Mouse (Mus musculus): Measurements from ENCODE around the gene Tbc1d22a.

The Tbc1d22a gene

DNA sequence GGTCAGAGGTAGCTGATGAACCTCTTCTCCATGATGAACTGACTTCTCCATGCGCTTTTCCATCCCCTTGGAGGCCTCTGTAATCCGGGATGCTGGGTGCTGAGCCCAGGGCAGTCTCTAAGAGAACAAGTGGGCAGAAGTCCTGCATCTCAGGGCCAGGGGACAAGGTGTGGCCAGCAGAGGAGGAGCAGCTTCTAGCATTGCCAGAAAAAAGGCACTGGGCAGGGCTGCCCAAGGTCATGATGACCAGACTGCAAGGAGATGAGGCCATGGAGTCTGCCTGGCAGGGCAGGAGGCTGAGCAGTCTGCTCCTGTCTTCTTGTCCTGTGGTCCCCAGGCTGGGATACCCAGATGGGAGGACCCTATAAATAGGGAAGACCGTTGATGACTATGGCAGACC, 220.0 kb downstream of the Tbc1d22a start:
- DNase-seq (ENCODE audit: extremely low read depth, low read depth, low spot score), result no peak

DNA sequence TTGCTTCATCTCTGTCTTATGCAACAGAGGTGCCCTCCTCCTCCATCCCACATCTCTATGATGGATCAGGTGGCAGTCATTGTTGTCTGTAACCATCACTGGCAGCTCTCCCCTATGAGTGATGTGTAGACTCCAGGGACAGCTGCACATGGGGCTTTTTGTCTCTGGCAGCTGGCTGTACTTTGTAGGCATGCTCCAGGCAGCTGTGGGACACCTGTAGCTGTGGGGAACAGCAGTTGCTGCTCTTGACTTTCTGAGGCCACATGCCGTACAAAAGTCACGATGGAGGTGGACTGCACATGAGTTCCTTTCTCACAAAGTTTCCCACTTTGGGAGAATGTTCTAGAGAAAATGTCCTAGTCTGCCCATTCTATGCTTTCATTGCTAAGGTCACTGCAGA, 223.1 kb downstream of the Tbc1d22a start:
- DNase-seq (ENCODE audit: extremely low read depth, low read depth, low spot score), result no peak

DNA sequence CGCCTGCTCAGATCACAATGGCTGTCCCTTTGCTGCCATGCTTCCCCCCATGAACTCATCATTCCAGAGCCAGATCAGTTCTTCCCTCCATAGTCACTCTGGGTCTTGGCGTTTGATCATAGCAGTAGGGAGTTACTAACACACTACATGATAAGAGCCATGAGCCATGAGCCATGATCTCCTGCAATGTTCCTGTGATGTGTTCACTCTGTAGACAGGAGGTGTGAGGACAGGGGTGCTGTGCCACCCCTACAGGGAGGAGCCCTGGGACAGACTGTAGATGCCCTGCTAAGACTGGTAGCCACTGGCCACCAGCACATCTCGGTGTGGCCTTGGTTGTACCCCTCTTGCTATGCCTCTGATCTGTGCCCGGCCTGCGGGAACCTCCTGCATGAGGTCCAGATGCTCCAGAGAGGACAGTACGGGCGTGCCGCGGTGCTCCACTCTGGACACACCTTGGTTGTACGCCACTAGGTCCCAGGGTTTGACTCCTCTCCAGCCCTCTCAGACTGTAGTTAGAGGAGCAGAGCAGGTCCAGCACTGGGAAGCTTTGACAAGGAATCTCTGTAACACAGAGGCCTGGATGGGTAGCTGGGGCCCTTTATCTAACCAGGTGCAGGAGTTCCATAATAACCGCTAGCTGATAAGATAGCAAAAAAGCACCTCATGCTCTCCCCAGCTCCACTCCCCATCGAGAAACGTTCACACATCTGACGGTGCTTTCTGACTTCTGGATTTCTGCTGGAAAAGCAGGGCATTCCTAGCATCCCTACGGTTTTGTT, 224.9 kb downstream of the Tbc1d22a start:
- no peak for DNase-seq (ENCODE audit: extremely low read depth, low read depth, low spot score)

DNA sequence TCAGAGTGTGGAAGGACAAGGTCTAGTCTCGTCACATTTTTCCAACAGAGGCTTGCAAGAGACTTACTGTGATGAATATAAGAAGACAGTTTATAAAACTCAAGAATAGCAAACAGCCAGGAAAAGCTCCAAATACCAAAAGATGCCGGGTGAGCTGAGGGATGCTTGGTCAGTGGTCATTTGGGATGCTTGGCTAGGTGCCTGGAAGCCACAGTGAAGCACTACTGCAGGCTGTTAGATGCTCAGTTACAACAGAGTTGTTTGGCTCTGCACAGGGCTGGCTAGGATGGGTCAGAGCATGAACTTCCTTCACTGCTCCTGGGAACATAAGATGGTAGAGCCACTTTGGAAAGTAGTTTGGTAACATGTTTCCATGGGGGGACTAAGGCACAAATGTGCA, 230.0 kb downstream of the Tbc1d22a start:
- no peak for DNase-seq (ENCODE audit: extremely low read depth, low read depth, low spot score)

DNA sequence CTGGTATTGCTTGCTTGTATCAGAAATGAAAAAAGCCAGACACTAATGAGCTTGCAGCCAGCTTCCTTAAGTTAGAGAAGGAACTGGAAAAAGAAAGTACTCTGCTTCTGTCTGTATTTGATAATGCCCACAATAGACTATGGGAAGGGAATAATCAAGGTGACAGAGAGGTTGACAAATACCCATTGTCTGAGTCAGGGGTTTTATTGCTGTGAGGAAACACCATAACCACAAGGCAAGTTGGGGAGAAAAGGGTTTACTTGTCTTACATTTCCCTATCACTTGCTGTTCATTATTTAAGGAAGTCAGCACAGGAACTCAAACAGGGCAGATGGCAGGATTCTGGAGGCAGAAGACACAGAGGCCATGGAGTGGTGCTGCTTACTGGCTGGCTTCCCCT, 231.8 kb downstream of the Tbc1d22a start:
- no peak for DNase-seq (ENCODE audit: extremely low read depth, low read depth, low spot score)

DNA sequence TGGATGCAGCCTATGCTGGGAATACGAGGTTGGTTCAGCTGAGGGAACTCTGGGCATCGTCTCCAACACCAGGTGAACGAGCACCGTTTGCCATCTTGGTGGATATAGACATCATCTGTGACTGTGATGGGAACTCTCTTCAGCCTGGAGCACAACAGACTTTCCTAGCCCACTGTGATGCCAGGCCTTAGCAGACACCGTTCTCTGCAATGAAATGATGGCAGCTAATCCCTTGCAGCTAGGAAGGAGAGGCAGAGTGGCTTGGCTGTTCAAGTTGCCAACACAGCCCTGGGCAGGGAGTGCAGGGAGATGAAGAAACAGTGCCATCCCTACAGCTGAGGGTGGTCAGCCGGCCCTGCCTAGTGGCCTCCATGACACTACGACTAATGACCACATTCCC, 233.0 kb downstream of the Tbc1d22a start:
- DNase-seq (ENCODE audit: extremely low read depth, low read depth, low spot score), result no peak

DNA sequence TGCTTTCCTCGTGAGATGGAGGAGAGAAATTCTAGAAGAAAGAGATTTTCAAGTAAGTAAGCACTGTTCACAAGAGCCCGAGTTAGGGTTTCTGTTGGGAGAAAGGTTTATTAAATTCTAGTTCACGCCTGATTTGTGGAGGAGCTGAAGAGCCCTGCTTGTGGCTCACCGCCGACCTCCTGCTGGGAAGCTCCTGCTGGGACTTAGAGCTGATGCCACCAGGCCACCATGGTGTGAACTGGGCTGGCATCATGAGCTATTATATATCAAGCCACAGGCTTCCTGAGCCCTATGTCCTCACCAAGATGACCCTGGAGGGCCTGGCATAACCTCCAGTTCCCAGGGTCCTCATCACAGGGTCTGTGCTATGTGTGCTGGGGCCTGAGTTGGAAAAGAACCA, 235.0 kb downstream of the Tbc1d22a start:
- no peak for DNase-seq (ENCODE audit: extremely low read depth, low read depth, low spot score)

DNA sequence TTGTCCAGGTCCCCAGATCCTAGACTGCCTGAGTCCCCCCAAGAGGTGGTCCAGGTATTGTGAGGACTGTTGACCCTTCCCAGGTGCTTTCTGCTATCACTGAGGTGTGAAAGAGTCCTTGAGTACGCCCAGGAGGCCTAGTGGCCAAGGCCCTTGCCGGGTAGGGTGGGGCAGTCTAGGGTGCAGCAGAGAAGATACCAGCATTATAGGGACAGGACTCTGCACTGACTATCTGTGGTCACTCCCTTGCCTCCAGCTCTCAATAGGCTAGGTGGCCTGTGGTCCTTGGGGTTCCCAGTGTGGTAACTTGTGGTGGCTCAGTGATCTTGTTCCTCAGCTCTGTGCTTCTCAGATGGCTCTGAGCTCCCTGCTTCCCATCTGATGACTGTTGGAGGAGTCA, 235.5 kb downstream of the Tbc1d22a start:
- no peak for DNase-seq (ENCODE audit: extremely low read depth, low read depth, low spot score)

DNA sequence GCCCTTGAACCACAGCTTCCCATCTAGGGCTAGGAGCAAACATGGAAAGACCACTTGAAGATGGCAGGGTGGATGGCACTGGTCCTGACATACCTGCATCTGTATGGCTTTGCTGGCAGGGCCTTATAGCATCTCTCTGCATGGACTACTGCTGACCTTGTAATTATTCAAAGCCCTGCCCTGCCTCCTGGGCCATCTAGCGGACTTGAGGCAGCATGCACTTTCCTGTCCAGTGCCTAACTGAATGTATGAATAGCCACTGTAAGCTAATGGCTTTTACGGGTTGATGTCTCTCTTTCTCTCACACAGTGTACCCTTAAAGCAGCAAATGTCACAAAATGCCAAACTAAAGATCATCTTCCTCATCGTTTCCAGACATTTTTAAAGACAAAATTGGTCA, 245.2 kb downstream of the Tbc1d22a start:
- DNase-seq (ENCODE audit: extremely low read depth, low read depth, low spot score), result no peak

DNA sequence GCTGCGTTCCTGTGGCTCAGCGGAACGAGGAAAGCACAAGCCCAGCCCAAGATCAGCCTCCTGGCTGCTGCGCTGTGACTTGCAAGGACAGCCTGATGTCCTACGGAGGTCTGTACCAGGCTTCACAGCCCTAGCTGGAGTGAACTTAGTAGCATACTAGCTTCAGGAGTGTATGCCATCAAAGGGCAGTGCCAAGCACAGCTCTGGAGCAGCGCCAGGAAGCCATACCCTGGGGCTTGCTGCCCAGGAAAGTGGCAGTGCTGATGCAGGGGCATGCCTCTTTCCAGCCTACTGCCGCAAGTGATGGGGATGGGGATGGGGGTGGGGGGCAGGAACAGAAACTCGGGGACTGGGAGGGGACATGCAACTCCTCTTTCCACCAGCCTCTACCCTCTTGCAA, 248.4 kb downstream of the Tbc1d22a start:
- no peak for DNase-seq (ENCODE audit: extremely low read depth, low read depth, low spot score)

DNA sequence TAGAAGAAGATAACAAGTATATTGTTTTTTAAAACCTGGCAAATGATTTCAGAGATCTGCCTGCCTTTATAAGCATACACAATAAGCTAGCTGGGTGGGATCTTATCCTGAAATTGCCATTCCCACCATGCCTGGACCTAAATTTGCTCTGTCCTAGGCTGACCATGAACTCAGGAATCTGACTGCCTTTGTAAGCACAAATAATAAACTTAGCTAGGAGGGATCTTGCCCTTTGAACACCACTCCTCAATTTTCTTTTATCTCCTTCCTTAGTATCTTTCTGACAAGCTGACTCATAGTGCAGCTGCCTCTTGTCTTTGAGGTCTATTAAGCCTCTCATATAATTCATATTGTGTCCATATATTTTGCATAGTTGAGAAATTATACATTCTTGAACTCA, 253.8 kb downstream of the Tbc1d22a start:
- DNase-seq (ENCODE audit: extremely low read depth, low read depth, low spot score), result no peak

DNA sequence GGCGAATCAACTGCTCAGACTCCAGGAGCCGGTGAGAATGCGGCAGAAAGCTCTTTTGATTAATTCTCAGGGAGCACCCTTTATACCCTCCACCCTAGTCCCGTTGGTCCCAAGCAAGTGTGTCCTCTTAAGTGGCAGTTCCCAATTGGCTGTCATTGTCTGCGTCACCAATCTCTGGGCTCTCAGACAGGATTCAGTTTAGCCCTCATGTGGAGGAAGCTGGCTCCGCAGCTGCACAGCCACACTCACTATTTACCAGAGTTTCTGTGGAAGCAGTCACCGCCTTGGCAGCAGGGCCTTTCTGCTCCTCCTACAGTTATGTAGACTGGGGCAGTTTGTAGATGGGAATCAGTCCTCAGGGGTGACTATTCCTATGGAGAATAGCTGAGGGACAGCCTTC, 256.9 kb downstream of the Tbc1d22a start:
- DNase-seq (ENCODE audit: extremely low read depth, low read depth, low spot score), result no peak

DNA sequence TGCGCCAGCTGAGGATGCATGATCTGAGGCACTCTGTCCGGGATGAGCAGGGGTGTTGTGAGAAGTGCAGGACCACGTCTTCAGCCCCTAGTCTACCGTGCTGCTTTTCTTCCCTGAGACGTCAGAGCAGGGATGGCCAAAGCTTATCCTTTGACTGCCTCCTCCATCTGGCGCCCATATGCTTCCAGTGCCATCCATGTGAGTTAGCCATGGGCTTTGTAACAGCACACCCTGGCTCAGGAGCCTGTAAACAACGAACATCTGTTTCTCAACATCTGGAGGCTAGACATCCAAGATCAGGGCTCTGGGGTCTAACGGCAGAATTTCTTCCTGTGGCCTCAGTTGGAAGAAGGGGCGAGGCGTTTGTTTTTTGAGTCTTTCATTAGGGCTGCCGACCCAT, 259.2 kb downstream of the Tbc1d22a start:
- DNase-seq (ENCODE audit: extremely low read depth, low read depth, low spot score), result no peak

DNA sequence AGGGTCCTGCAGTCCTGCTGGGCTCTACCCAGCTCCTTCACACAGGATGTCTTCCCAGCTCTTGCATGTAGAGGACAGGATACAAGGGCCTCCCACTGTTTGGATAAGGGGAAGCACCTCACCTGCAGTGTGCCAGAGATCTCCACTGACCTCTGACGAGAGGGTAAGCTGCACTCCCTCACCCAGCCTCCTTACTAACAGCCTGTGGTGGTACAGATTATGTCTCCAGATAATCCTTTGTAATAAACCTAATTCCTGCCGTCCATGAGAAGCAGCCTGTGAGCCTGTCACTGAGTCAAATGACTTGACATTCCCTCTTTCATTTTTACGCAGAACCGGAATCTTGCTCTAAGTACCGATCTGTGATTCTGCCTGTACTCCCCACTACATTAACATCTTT, 260.7 kb downstream of the Tbc1d22a start:
- DNase-seq (ENCODE audit: extremely low read depth, low read depth, low spot score), result no peak

DNA sequence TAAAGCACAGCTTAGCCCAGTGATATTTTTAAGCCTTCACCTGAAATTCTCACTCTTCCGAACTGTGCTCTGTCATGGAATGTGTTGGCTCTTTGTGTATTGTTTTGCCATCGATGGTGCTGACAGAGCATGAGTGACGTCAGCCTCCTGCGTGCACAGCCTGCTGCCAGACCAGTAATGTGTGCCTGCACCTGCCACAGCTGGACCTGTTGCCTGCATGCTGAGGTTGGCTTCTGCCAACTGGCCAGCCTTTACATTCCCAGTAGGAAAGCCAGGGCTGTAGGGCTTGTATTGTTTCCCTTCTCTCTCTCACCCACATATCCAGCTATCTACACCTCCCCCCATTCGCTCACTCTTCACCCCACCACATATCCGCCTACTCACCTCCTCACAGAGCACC, 262.2 kb downstream of the Tbc1d22a start:
- peak; percentile 18 for DNase-seq (ENCODE audit: extremely low read depth, low read depth, low spot score)

DNA sequence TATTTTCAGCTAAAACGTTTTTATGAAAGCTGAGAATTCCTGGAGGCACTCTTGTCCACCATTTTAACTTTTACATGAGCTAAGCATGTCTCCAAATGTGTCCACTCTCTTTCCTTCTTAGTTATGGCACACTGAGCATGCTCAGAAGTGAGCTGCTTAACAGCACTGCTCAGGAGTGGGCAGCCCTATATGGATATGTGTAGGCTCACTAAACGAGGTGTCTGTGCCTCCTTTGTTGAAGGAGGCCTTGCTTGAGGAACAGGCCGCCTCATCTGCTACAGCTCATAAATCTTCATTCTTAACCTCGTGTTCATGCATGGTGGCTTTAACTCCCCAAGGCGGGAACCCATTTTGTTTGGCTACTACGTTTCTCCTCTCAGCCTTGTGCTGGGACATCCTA, 262.8 kb downstream of the Tbc1d22a start:
- DNase-seq (ENCODE audit: extremely low read depth, low read depth, low spot score), result no peak

DNA sequence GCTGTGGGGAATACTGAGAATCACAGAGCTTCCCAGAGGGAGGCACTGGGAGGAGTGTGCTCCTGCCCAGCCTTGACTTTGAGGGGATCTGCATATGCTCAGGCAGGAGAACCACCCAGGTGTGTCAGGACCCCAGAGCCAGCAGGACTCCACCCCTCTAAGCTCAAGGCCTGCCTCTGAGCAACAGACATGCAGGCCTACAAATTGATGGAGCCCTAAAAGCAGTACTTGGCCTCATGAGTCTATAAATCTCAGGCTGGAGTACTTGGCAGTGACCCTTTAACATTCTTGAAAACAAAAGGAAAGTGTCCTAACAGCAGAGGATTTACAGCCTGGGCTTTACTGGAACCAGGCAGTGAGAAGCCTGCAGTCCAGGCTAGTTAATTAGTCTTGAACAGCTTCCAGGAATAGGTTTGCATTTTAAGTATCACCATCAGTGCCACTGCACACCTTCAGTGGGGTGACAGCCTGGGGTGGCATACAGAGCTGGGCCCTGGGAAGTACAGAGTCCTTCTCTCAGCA, 263.3 kb downstream of the Tbc1d22a start:
- DNase-seq (ENCODE audit: extremely low read depth, low read depth, low spot score), result no peak

DNA sequence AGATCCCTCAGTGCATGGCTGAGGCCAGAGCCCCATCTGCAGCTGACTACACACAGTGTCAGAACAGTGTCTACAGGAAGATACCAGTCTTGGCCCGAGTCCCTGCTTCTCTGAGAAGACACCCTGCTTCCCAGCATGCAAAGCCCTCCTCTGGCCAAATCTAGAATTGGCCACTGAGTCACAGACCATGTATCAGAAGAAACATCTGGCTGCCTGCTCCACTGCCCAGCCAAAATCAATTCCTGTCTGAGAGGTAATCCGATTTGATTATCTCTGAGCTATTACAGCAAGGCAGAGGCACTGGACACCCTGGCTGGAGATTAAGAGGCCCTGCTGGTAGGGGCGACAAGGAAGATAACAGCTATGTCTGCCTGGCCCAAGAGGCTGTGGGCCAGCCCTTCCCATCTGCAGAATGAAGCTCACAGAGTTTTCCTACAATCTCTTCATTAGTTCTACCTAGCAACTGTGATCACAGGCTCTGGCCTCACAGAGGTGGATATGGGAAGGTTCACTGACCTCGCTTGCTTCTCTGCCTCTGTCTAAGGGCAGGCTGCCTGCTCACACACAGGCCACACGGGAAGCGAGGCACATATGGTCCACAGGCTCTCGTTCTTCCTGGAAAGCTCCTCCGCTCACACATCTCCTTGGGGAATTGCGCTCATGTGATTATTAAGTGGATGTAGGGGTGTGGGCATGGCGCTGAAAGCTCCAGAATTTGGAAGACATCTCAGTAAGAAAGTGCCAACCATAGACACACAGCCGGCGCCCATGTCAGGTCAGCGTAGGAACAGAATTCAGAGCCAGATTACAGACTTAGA, 264.6 kb downstream of the Tbc1d22a start:
- DNase-seq (ENCODE audit: extremely low read depth, low read depth, low spot score), result no peak

DNA sequence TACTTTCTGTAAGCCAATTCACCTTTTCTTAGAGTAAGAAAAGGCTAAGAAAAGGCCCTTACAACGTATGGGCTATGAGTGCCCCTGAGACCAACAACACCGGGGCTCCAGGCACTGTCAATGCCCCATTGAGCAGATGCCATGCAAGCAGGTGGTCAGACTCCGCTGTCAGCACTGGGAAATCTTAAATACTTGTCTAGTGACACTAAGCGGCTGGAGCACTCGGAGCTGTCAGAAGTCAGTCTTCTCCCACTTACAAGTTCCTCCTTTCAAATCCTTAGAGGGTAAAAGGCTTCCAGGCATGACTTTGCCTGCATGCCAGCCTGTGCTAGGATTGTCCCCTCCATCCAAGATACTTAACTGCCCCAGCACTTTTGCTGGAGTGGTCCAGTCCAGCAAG, 268.1 kb downstream of the Tbc1d22a start:
- DNase-seq (ENCODE audit: extremely low read depth, low read depth, low spot score), result no peak

DNA sequence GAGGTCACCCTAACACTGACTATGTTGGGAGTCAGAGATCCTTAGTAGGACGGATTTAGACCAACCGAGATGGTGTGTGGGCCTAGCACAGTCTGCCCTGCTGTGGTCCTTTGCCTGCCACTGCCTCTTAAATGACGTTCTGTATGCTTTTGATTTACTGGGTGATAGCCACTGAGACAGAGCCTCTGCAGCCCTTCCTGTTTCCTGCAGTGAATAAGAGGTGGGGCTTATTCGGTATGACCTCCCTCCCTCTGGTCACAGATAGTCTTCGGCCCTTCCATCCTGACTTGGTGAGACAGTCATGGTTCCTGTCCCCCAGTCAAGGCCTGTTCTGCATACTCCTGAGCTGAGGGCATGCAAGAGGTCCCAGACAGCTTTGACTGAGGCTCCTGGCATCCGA, 271.6 kb downstream of the Tbc1d22a start:
- DNase-seq (ENCODE audit: extremely low read depth, low read depth, low spot score), result no peak

DNA sequence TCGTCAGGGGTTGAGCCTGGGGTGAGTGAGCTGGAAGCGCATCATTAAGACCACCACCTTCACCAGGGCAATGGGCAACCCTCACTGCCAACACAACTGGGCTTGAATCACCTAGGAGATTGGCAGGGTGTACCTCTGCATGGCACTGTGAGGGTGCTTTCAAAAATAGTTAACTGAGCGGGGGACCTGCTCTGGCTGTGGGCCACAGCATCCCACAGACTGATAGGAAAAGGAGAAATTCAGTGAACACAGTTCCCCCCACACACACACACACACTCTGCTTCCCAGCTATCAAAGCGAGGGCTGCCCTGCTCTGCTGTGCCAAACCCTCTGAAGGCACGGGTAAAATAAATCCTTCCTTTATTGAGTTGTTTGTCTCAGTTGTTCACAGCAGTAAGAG, 273.1 kb downstream of the Tbc1d22a start:
- DNase-seq (ENCODE audit: extremely low read depth, low read depth, low spot score), result no peak

DNA sequence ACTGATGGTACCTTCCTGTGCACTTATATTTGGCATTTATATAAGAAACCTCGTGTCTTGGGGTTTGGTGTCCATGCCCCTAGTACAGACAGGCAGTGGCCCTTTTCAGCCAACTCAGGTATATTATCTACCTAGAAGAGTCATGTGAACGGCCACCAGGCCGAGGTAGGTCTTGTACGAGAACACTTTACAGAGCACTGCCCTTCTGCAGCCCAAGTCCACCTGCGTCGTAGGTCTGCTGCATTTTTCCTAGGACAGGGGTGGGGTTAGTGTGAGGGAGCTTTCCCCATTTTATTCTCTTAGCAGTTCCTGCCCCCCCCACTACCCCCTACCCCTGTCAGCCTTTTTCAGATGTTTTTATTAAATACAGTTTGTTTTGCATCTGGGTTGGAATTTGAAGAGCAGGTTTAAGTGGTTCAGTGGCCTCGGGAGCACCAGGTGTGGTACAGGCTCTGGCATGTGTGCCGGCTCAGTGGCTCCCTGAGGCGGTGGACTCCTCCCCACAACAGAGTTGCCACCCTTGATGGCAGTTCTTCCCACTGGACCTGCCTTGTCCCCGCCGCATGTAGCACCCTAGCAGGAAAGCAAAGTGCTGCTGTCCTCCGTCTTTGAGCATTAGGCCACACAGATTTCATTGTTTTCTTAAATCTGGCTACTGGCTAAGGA, 277.3 kb downstream of the Tbc1d22a start:
- DNase-seq (ENCODE audit: extremely low read depth, low read depth, low spot score), result no peak
